Mouse (Mus musculus) urinary bladder, postnatal 4 days (tissue): Measurements from ENCODE around the gene Arhgap4.

Experiments used
- DNase-seq, 2 experiments: peaks; one replicate each; pipeline ENCODE4 v3.0.0; 2021 to 2022; ENCODE audit warnings: low spot score in 2 of 2

The Arhgap4 gene

DNA sequence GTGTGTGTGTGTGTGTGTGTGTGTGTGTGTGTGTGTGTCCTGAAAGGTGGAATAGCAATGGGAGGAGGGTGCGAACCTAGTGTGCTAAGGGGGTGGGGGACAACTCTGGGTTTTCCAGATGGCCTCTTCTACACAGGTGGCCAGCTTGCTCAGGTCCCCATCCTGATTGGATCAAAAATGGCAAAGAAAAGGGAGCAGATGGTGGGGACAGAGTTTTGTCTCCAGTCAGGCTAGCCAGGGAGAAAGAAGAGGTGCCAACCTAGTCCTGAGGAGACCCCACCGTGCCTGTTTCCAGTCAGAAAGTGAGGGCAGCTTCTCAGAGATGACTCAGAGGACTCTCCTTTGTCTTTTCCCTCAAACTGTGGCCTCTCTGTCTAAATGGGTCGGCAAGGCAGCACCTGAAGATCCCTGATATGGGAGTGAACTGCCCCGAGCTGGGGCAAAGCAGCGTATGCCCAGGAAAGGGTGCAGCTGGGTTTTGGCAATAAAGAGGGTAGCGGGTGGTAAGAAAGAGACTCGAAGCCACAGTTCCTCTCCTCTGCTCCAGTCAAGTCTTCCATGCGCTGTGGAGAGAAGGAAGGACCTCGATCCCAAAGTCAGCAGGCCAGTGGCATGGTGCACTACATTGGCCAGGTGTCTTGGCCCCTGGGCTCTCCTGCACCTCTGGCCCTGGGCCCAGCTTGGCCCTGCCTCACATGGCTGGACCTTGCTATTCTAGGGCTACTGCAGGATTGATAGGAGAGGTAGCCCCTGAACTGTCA is 67.2 kb downstream of the Arhgap4 start:
- DNase-seq: no peak
